Mouse (Mus musculus) lung, postnatal 25 days (tissue): ENCODE measurements around the gene Mrgpre.

Source experiments
- DNase-seq: peaks from one replicate; pipeline ENCODE4 v3.0.0; 2022; ENCODE audit warnings: low spot score

Gene Mrgpre

DNA sequence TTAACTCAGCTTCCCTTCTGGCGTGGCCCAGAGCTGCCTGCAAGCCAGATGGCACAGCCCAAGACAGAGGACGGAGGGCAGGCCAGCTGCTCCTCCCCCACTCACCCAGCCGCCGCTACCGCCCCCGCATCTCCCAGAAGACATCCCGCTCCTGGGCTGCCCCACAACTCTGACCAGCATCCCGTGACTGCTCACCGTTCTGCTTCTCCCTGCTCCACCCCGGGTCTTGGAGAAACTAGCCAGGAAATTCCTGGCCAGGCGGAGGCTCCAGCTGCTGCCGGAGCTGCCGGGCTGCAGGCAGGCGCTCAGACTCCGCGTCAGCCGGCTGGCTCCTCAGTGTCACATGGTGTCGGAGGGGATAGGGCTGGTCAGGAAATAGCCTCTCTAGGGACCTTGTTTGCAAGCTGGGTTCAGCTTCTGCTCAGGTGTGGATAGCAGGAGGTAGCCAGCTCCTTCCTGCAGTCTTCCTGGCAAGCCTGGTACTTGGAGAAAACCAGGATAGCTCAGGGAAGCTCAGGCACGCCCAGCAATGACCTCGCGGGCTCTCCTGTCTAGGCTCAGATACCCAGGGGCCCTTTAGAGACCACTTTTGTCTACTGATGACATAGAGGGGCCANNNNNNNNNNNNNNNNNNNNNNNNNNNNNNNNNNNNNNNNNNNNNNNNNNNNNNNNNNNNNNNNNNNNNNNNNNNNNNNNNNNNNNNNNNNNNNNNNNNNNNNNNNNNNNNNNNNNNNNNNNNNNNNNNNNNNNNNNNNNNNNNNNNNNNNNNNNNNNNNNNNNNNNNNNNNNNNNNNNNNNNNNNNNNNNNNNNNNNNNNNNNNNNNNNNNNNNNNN is at the start of gene Mrgpre:
TSS of gene Mrgpre (minus strand) at position 505 of the 834 bp plus-strand sequence.
- DNase-seq = peak; percentile 77

DNA sequence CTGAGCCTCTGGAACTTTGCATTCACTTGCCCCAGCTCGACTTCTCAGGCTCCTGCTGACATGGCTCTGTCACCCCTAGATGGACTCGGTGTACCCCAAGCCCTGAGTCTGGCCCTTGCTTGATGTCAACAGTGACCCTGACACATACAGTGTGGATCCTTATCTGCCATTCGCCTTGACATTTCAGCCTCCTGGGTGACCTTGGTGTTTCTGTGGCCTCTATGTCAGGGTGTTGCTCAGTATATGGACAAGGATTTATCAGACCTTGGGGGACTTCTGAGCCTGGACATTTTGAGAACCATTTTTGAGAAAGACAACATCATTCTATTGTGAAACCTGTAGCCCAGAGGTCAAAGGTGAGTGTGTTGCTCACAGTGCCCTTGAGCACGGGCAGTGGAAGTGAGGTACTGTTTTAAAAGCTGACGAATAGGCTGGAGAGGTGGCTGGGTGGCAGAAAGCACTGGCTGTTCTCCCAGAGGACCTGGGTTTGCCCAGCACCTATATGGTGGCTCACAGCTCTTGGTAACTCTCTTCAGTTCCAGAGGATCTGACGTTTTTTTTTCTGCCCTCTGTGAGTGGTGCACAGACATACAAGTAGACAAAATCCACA is 49.4 kb upstream of the Mrgpre start:
- DNase-seq = no peak

DNA sequence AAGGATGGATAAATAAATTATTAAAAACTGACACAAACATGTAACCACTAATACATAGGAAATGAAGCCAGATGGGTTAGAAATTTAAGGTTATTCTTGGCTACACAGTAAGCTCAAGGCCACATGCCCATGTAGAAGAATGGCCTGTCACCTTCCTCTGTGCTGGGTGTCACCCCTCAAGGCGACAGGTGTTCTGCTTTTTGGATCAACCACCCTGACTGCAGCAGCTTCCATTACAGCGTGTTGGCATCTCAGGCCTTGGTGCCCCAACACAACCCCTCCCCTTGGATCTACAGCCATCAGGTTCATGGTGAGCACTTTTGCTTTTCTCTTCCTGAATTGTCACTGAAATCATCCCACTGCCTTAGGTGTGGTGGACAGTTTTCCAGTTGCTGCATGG is 48.3 kb upstream of the Mrgpre start:
- DNase-seq = no peak

DNA sequence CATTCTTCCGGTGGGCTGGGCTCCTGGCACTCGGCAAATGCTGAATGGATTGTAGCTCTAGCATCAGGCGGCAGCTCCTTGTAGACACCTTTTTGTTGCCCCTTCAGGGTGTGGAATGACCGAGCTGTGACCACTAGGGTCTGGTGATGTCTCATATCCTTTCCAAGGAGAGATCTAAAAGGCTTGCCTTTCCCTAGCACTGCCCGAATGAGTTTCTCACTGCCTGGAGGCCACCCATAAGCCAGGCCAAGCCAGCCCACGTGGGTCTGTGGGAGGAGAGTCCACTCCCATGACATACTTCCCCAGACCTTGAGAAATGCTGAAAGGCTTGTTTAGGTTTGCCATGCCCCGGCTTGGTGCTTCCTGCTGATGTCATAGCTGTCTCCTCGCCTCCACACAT is 47.9 kb upstream of the Mrgpre start:
- peak; percentile 23 for DNase-seq

DNA sequence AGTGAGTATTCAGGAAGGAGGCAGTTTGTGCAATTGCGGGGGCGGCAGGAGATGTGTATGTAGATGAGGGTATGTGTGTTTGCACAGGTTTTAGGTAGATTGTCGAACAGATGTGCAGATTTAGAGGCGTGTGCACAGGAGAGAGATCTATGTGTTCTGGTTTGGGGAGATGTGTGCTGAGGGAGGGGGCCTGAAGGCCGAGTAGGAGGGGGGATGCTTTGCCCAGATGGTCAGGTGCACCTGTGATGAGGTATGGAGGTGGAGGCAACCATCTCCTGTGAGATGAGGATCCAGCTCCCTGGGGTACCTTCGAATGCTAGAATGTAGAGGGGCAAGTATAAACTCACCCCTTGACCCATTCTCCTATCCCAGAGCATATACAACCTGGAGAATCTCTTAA is 46.1 kb upstream of the Mrgpre start:
- DNase-seq = no peak

DNA sequence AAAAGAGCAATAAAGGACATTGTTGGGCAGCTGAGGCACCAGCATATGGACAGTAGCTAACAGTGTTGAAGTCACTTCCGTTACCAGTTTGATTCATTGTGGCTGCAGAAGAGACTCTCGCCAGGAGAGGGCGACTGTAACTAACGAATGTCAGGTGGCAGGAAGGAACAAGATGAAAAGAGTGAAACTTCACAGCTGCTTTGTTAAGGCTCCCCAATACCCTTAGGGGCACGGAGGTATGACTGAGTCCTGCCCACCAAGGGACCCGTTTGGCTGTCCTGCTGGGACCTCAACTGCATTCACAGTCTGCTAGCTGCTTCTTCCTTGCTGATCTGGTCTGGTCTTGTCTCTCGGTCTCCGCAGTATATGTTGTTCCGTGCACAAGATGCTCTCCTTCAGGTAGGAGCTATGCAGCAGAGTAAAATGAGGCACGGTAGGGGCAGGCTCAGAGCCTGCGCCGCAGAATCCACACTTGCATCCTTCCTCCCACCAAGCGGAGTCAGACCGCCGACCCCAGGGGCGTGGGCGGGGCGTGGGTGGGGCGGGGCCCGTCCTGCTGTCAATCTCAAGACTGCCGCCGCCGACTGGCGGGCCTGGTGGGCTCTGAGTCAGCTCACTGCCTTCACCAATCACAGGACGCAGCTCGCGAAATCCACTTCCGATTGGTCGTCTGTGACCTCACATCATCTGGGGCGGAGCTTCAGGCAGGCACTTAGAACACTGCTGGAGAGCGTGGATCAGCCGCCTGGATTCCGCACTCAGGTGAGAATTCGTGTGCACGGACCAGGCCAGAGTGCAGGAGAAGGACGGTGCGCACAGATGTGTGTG is 45.4 kb upstream of the Mrgpre start:
- DNase-seq = peak; percentile 98

DNA sequence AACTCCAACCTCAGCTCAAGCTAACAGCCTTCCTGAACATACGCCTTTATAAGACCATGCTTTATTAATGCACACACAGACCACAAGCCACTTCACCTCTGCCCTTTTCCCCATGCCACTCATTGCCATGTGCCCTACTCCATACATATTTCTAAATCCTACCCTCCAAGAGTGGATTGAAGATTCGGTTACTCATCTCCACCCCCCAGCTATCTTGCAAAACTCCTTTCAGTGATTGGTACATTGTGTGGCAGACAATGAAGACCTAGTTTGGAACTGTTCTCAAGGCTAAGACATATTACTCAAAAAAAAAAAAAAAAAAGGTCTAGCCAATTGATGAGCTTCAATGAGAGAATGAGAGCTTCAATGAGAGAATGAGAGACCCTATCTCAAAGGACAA is 42.7 kb upstream of the Mrgpre start:
- DNase-seq = no peak

DNA sequence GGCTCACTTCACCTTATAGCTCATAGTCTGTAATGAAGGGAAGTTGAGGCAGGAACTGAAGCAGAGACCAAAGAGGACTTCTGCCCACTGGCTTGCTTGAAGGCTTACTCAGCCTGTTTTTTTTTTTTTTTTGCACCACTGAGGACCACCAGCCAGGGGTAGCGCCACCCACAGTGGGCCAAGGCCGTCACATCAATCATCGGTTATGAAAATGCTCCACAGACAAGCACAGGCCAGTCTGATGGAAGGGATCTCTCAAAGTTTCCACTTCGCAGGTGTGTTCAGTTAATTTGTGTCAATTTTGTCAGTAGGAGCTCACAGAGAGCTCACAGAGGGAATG is 38.9 kb upstream of the Mrgpre start:
- no peak for DNase-seq

DNA sequence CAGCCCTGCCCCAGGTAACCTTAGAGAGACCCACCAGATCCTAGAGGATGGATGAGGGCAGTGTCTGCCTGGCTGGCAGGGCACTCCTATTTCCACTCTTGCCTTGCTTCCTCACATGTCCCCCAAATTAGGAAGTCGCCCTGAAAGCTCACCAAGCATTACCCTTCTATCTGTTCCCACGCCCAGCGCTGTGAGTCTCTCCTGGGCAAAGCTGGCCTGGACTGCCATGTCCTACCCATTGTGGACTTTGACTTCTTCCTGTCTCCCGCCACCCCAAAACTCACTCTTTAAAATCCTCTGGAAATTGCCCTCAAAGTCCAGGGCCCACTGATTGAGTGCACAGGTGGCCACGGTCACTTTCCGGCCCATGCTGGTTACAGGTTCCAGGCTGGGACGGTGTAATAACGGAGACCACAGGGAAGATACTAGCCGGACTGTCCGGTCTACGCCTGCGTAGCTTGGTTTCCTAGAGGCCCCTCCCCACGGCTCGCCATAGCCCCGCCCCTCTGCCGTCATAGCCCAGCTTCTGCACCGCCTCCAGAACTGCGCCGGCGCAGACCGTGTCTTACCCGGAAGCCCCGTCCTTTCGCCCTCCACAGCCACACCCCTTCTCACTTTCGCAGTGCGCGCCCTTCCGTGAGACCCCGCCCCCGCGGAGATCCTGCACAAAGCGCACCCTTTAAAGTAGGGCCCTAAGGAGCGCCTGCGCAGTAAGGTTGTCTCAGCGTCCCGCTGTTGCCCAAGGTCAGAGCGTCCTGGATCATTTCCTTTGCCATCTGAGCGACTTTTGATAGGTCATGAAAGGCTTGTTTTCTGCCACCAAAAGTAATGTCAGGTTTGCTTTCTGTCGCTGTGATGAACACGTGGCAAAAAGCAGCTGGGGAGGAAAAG is 38.3 kb upstream of the Mrgpre start, which contains the start of the genes Nadsyn1 and Dhcr7:
TSS of gene Nadsyn1 (minus strand) at position 475 of the 891 bp plus-strand sequence.
TSS of gene Dhcr7 (plus strand) at position 771 of the 891 bp plus-strand sequence.
- peak; percentile 99 for DNase-seq

DNA sequence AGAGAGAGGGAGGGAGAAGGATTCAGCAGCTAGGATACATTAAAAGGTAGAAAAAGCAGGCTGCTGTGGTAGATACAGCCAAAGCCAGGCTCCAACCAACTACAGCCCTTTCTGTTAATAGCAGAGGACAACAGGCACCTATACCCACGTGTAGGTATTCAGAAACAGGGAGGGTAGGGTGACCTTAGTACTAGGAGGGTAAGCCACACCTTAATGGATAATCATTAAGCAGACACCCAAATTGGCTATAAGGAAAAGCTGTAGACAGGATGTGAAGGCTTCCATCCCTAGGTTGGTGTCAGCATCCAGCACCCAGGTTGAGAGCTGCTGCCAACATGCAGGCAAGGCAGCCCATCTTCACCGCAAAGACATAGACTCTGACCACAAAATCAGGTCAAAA is 36.9 kb upstream of the Mrgpre start:
- no peak for DNase-seq

DNA sequence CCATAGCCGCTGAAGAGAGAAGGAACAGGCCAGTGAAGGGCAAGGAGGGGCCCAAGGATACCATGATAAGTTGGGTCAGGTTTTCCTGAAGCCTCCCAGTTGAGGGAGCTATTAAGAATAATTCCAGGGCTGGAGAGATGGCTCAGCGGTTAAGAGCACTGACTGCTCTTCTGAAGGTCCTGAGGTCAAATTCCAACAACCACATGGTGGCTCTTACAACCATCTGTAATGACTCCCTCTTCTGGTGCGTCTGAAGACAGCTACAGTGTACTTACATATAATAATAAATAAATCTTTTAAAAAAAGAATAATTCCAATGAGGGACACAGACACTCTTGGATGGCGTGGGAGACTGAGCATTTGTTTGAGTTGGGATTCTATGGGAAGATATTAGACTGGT is 34.9 kb upstream of the Mrgpre start:
- no peak for DNase-seq

DNA sequence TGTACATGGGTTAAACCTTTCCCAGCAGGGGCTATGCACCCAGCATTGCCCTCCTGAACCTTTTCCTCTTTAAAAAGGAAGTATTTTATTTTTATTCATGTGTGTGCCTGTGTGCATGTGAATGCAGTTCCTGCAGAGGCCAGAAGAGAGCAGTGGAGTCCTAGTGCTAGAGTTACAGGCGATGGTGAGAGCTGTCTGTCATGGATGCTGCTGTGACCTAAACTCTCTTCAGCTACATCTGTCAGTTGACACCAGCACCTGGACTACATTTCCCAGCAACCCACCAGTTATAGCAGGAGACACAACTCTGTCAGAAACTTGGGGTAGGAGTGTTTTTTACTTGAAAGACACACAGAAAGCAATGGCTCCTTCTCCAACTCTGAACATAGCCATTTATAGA is 24.6 kb upstream of the Mrgpre start:
- DNase-seq = no peak

DNA sequence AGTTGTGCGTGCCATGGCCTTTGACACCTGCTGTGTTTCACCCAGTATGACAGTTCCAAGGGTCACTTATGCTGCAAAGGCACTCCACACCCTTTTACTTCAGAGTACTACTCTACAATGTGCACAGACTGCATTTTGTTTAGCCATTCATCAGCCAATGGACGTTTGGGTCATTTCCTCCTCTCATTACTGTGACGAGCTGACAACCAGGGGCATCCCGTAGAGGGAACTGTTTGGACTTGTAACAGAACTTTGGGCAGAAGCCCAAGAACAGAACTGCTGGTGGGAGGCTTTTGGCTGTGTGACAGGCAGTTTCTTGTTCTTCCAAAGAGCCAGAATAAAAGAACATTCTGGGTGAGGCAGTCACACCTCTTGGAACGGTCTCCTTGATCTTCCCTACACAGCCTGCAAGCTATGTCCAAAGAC is 20.9 kb upstream of the Mrgpre start:
- peak; percentile 44 for DNase-seq

DNA sequence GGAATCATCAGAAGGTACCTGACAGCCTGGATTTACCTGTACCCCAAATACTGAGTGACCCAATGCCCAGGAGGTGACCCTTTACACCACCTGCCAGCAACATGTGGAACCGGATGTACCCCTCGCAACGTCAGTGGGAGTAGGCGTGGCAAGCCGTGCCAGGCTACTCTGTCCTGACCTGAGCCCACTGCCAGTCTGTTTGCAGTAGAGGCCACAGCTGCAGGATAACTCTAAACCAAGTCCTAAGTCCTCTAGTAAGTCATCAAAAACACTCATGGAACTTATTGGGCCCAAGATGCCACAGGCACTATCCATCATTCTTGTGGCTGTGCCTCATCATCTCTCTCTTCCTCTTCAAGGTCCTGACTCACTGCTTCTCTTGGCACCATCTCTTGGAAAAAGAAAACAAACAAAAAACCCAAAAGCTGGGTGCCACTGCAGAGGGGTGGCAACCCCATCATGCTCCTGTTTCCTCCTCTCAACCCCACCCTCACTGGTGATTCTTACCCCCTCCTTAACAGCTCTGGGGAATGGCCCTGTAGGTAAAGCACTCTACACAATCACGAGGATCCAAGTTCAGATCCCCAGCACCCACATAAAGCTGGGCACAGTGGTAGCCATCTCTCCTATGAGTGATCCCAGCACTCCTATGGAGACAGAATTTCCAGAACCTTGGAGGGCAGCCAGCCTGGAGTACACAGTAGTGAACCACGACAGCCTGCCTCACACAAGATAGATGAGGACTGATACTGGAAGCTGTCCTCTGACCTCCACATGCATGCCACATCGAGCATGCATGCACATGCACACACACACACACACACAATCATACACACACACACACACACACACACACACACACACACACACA is 17.1 kb upstream of the Mrgpre start:
- no peak for DNase-seq

DNA sequence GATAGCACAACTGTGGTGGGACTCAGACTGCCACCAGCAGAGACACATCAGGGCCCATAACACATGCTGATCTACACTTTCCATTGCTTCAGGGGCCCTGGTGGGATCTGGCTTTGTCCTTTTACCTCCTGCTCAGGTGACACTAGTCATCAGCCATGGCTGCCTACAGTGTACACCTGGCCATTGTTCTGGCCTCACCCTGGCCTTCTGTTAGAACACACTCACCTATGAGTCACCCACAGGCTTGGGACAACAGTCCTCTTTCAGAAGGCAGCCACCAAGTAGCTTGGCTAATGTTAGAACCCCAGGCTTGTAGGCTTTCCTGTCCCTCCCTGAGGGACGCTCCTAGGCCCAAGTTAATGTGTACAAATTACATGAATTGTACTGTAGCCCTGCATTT is 16.5 kb upstream of the Mrgpre start:
- no peak for DNase-seq

DNA sequence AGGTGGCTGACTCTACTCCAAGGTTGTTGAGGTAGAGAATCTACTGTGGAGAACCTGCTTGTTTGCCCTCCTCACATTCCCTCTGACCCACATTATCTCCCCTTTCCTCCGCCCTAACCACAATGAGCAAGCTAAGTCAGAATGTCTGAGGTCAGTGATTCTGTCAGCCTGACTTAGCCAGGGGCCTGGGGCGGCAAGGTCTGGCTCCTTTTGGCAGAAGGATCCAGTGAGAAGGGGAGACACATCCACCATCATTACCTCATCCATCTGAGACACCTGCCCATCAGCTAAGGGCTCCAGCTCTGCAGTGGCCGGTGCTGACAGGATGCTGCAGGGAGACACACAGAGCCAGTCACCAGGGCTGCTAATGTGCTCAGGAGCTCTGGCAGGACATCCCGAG is 14.5 kb upstream of the Mrgpre start:
- no peak for DNase-seq

DNA sequence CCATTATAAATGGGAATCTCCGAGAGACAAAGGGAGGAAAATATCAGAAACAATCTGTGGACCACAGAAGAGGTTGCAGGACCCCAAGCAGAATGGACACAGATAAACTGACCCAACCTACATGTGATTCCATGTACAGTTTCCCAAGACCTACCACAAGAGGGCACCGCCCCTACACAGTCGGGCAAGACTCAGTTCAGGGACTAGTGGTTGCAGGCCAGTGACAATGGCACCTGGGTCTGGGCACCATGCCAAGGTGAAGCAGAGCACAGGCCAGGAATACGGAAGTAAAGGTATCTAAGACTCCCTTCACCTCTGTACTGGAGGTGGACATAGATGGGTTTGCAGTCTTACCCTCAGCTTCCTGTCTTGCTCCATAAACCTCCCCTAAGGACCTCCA is 8.8 kb upstream of the Mrgpre start:
- DNase-seq = peak; percentile 61

DNA sequence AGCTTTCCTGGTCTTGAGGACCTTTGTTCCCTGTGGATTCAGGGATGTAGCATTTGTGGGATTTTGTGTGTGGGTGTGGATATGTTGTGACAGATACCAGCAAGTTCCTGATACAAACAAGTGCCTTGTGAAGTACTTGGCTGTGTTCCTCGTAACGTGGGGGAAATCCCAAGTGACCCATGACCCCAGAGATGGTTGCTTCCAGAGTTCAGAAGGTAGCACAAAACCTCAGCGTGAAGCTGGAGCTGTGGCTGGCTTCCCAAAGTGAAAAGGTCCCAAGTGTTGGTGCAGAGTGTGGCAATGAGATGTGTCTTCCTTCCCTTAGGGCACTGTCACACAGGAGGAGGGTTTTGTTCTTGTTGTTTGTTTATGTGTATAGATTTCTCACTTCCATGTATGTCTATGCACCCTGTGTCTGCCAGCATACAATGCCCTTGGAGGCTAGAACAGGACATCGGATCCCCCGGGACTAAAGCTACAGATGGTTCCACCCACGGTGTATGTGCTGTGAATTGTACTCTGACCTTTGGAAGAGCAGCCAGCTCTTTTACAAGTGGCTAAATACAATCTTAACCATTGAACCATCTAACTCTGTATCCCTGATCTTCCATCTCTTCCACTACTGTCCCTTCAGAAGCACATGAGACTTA is 8.2 kb upstream of the Mrgpre start:
- no peak for DNase-seq

DNA sequence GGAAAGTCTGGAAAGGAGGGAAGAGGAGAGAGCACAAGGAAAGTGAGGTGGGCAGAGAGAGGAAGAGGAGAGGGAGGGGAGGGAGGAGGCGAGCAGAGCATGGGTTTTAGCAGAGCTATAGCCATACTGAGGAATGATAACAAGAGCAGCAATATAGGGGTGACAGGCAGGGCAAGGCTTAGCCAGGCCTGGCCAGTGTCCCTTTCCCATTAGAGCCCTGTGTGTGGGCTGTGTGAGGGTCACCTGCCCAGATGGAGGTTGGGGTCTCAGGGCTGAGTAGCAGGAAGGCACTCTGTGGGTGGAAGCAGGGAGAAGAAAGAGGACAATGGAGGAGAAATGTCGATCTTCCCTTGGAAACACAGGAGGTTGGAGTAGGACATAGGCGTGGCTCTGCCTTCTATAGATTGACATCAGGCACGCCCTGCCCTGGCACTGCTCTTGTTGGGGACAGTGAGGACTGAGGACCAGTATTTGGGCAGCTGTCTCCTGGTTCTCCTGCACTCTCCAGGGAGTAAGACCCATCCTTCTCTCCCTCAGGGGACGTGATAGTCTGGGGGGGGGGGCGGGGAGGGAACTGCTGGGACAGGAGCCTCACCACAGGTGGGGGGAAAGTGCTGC is 813 bp downstream of the Mrgpre start:
- no peak for DNase-seq

DNA sequence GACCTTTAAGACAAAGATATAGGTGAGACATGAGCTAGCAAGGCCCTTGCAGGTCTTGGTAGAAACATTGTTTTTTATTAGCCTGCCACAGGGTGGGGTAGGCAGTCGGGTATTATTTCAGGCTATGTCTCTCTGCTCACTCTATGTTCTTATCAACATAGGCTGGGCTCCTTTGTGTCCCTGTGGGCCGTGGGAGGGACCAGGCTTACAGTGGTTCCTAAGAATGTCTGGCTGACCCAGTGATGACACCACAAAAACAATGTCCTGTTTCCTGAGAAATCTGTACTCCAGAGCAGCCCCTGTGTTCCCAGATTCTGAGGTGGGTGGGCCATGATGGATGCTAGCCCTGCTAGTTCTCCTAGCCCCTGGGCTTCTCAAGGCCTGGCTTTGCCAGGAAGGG is 6.9 kb downstream of the Mrgpre start:
- DNase-seq = no peak
